10 mouse cellular contexts compared by ENCODE assay signal in genomic region chr17:25282133-25282532, GRCm38 (mm10). TPM values are rescaled to one million over a fixed set of nuclear protein-coding genes. Genes with fewer than 3 reads are reported as not detected.
A peak's percentile ranks its signal among the peaks of the same experiment; 100 is the strongest.
DNase-seq lines count a peak whose midpoint lies in the region; ATAC-seq lines count a peak whose summit lies in the region.
"Had no signal": no experiment of that assay in that cellular context is flagged by ENCODE, and none has a peak within 500 bp of the region (broad histone marks: within the 10 kb centered on the region; RNA-seq: fewer than 3 reads in every experiment).

No protein-coding gene starts in this region.

- WGBS in kidney, embryonic 15.5 days, result 46% methylated on average over 11 of the region's 11 CpGs
- 48% methylated on average over 11 of the region's 11 CpGs for WGBS in forebrain, embryonic 13.5 days

- H3K27ac ChIP-seq in kidney, embryonic 15.5 days, result no peak overlapping the region
- H3K27ac ChIP-seq in forebrain, embryonic 13.5 days, result no peak overlapping the region

- no peaks in the 10 kb centered on the region for H3K9me3 ChIP-seq in kidney, embryonic 15.5 days (replicated peaks)
- H3K9me3 ChIP-seq in forebrain, embryonic 13.5 days (replicated peaks), result no peaks in the 10 kb centered on the region

- H3K4me3 ChIP-seq in kidney, embryonic 15.5 days (replicated peaks), result no peak overlapping the region
- H3K4me3 ChIP-seq in forebrain, embryonic 13.5 days, result no peak overlapping the region

- no peaks in the 10 kb centered on the region for H3K4me1 ChIP-seq in kidney, embryonic 15.5 days
- H3K4me1 ChIP-seq in forebrain, embryonic 13.5 days, result no peaks in the 10 kb centered on the region

- peaks cover 6% of the 10 kb centered on the region; the same call in 1 of the 2 replicates for H3K27me3 ChIP-seq in kidney, embryonic 15.5 days
- peaks cover 7% of the 10 kb centered on the region for H3K27me3 ChIP-seq in forebrain, embryonic 13.5 days

- DNase-seq in cerebellum, postnatal 25 days, result peak; percentile 32 to 44
- peak; percentile 74 for DNase-seq in MEL-GATA-1-ER (ENCODE audit: extremely low read depth, low read depth)
- peak; percentile 62 to 71 for DNase-seq in lung, postnatal 4 days
- DNase-seq in right cerebral cortex, postnatal 4 days, result no peak

- no peak for ATAC-seq in cerebellum, adult (ENCODE audit: insufficient number of reproducible peaks, low FRiP score, low TSS enrichment)
- ATAC-seq in granulocyte monocyte progenitor cell, adult 5-6 weeks (replicated peaks; ENCODE audit: poor library complexity, severe bottlenecking), result peak; percentile 50
- no peak for ATAC-seq in kidney, embryonic 15.5 days (replicated peaks; ENCODE audit: low FRiP score)
- ATAC-seq in forebrain, embryonic 13.5 days, result no peak
- ATAC-seq: Patski had no signal

- peak overlapping the region; percentile 17; the same call in 1 of the 2 replicates for H3K4me2 ChIP-seq in kidney, embryonic 15.5 days
- H3K4me2 ChIP-seq in forebrain, embryonic 13.5 days, result no peak overlapping the region

- H3K9ac ChIP-seq in kidney, embryonic 15.5 days, result no peak overlapping the region
- H3K9ac ChIP-seq in forebrain, embryonic 13.5 days, result no peak overlapping the region

- no peaks in the 10 kb centered on the region for H3K36me3 ChIP-seq in kidney, embryonic 15.5 days
- H3K36me3 ChIP-seq in forebrain, embryonic 13.5 days (ENCODE audit: poor library complexity, severe bottlenecking), result no peaks in the 10 kb centered on the region

RNA-seq across cellular contexts. Expression of gene Ube2i, which starts 7.7 kb away (rescaled TPM):
- total RNA-seq in granulocyte monocyte progenitor cell, adult 5-6 weeks (2014; fragmentation: Nextera tagmentation), result 356 and 387 TPM in 2 replicates
- 268 and 276 TPM in 2 replicates for total RNA-seq in granulocyte monocyte progenitor cell, adult 5-6 weeks (2017)
- polyA plus RNA-seq in kidney, embryonic 15.5 days (2015; fragmentation: Nextera tagmentation; extraction: Ambion mirVana), result 669 and 677 TPM in 2 replicates
- 755 and 766 TPM in 2 replicates for polyA plus RNA-seq in forebrain, embryonic 13.5 days (2015; fragmentation: Nextera tagmentation; extraction: Ambion mirVana)

RNA-seq across cellular contexts. Expression of gene Prss34, which starts 16.1 kb away (rescaled TPM):
- 2.4 and 94.9 TPM in 2 replicates for total RNA-seq in granulocyte monocyte progenitor cell, adult 5-6 weeks (2014; fragmentation: Nextera tagmentation)
- 21.6 and 23.7 TPM in 2 replicates for total RNA-seq in granulocyte monocyte progenitor cell, adult 5-6 weeks (2017)
- polyA plus RNA-seq in kidney, embryonic 15.5 days (2015; fragmentation: Nextera tagmentation; extraction: Ambion mirVana), result 0.40 and 0.55 TPM in 2 replicates
- not detected in 2 replicates for polyA plus RNA-seq in forebrain, embryonic 13.5 days (2015; fragmentation: Nextera tagmentation; extraction: Ambion mirVana)
- polyA plus RNA-seq: Patski had no signal

RNA-seq across cellular contexts. Expression of gene Baiap3, which starts 26.0 kb away (rescaled TPM):
- 7.6 and 9.1 TPM in 2 replicates for total RNA-seq in granulocyte monocyte progenitor cell, adult 5-6 weeks (2014; fragmentation: Nextera tagmentation)
- 3.8 and 11.9 TPM in 2 replicates for total RNA-seq in granulocyte monocyte progenitor cell, adult 5-6 weeks (2017)
- 1.1 and 3.9 TPM in 2 replicates for polyA plus RNA-seq in kidney, embryonic 15.5 days (2015; fragmentation: Nextera tagmentation; extraction: Ambion mirVana)
- polyA plus RNA-seq in forebrain, embryonic 13.5 days (2015; fragmentation: Nextera tagmentation; extraction: Ambion mirVana), result 3.6 and 5.2 TPM in 2 replicates

RNA-seq across cellular contexts. Expression of gene Prss28, which starts 26.3 kb away (rescaled TPM):
- total RNA-seq in granulocyte monocyte progenitor cell, adult 5-6 weeks (2014; fragmentation: Nextera tagmentation), result not detected in 2 replicates
- not detected in 2 replicates for total RNA-seq in granulocyte monocyte progenitor cell, adult 5-6 weeks (2017)
- not detected in 2 replicates for polyA plus RNA-seq in kidney, embryonic 15.5 days (2015; fragmentation: Nextera tagmentation; extraction: Ambion mirVana)
- not detected in 2 replicates for polyA plus RNA-seq in forebrain, embryonic 13.5 days (2015; fragmentation: Nextera tagmentation; extraction: Ambion mirVana)
- polyA plus RNA-seq: gonadal fat pad, adult 2 months; Patski had no signal

RNA-seq across cellular contexts. Expression of gene Prss29, which starts 36.3 kb away (rescaled TPM):
- not detected in 2 replicates for total RNA-seq in granulocyte monocyte progenitor cell, adult 5-6 weeks (2014; fragmentation: Nextera tagmentation)
- not detected in 2 replicates for total RNA-seq in granulocyte monocyte progenitor cell, adult 5-6 weeks (2017)
- not detected in 2 replicates for polyA plus RNA-seq in kidney, embryonic 15.5 days (2015; fragmentation: Nextera tagmentation; extraction: Ambion mirVana)
- polyA plus RNA-seq in forebrain, embryonic 13.5 days (2015; fragmentation: Nextera tagmentation; extraction: Ambion mirVana), result not detected in 2 replicates
- polyA plus RNA-seq: Patski had no signal
